Mouse (Mus musculus) embryonic facial prominence, embryonic 15.5 days (tissue): Measurements from ENCODE around the gene Tbc1d23. TPM values are rescaled to one million over a fixed set of nuclear protein-coding genes. Genes with fewer than 3 reads are reported as not detected.
A peak's percentile ranks its signal among the peaks of the same experiment; 100 is the strongest.
"Not testable (repeated sequence)": the region's sequence is repeated elsewhere in the genome, so short reads cannot be mapped to it uniquely, and the experiment has no call there.

ENCODE experiments used
- ATAC-seq: fragments of 200-750 bp; cut with Nextera tagmentation; 2 replicates; pipeline ENCODE4 v1.8.0; 2017; ENCODE audit warnings: low read depth, moderate TSS enrichment; ENCODE audit not compliant: insufficient number of reproducible peaks, low FRiP score, low TSS enrichment
- H3K27ac ChIP-seq: fragments of 300-500 bp; sonication (generic); replicated peaks from 2 replicates; pipeline ENCODE4 v1.5.1; 2015; ENCODE audit warnings: mild to moderate bottlenecking, inconsistent platforms
- H3K27me3 ChIP-seq: fragments of 300-500 bp; sonication (generic); 2 replicates; pipeline ENCODE4 v1.6.1; 2015; ENCODE audit warnings: inconsistent platforms
- H3K36me3 ChIP-seq: fragments of 300-500 bp; sonication (generic); 2 replicates; pipeline ENCODE4 v1.6.1; 2015; ENCODE audit warnings: mild to moderate bottlenecking, inconsistent platforms
- H3K4me1 ChIP-seq: fragments of 300-500 bp; sonication (generic); 2 replicates; pipeline ENCODE4 v1.6.1; 2015; ENCODE audit warnings: inconsistent platforms
- H3K4me2 ChIP-seq: fragments of 300-500 bp; sonication (generic); replicated peaks from 2 replicates; pipeline ENCODE4 v1.6.1; 2015; ENCODE audit warnings: mild to moderate bottlenecking, inconsistent platforms
- H3K4me3 ChIP-seq: fragments of 300-500 bp; sonication (generic); replicated peaks from 2 replicates; pipeline ENCODE4 v1.5.1; 2015; ENCODE audit warnings: mild to moderate bottlenecking, inconsistent platforms
- H3K9ac ChIP-seq: fragments of 300-500 bp; sonication (generic); 2 replicates; pipeline ENCODE4 v1.6.1; 2015; ENCODE audit warnings: inconsistent platforms
- H3K9me3 ChIP-seq: fragments of 300-500 bp; sonication (generic); replicated peaks from 2 replicates; pipeline ENCODE4 v1.6.1; 2016; ENCODE audit warnings: inconsistent platforms
- WGBS: fragments of 180-500 bp; shearing (Covaris S2); methylation state at CpG from one replicate; pipeline ENCODE4 v1.1.7; 2015; 5-methylcytosine and 5-hydroxymethylcytosine counted together
- polyA plus RNA-seq: library from polyadenylated mRNA; unstranded; fragments of >200 nt; fragmentation: Nextera tagmentation; extraction: Ambion mirVana; gene quantifications from 2 replicates; pipeline ENCODE4 v1.2.1, GENCODE M21; 2015

The Tbc1d23 gene
- polyA plus RNA-seq, 1 experiment from 2014 or later: 33.9 TPM

- Histone ChIP-seq H3K9ac (no peak overlapping the region), H3K4me1 (no peaks in the 10 kb centered on the region), H3K27me3 (no peaks in the 10 kb centered on the region), H3K9me3 (no peaks in the 10 kb centered on the region), H3K36me3 (no peaks in the 10 kb centered on the region), H3K27ac (no peak overlapping the region), H3K4me3 (no peak overlapping the region), H3K4me2 (no peak overlapping the region)
- 83% methylated on average over 4 of the region's 4 CpGs for WGBS
- ATAC-seq: no peak
These were observed 19.7 kb upstream of the Tbc1d23 start for GRCm38 (mm10) chr16:57250991-57251390.

GRCm38 (mm10) chr16:57247464-57247863 is 16.2 kb upstream of the Tbc1d23 start:
- H3K27me3 ChIP-seq: no peaks in the 10 kb centered on the region
- H3K4me2 ChIP-seq: no peak overlapping the region
- 94% methylated on average over 4 of the region's 4 CpGs for WGBS
- no peaks in the 10 kb centered on the region for H3K4me1 ChIP-seq
- H3K4me3 ChIP-seq: no peak overlapping the region
- no peak overlapping the region for H3K9ac ChIP-seq
- no peak overlapping the region for H3K27ac ChIP-seq
- H3K9me3 ChIP-seq: no peaks in the 10 kb centered on the region
- no peak for ATAC-seq
- no peaks in the 10 kb centered on the region for H3K36me3 ChIP-seq

DNA sequence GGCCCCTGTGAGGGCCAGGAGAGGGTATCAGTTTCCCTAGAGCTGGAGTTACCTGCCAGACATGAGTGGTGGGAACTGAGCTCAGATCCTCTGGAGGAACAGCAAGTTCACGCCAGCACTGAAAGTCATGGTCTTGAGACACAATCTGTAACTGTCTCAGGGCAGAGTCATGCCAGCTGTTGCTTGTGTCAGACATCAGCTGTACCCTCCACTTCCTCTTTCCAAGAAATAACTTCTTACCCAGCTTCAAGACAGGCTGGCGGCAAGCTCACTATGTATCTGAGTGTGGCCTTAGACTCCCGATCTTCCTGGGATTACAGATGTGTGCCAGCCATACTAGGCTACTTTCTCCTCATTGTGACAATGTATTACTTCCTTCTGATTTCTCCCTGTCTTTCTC is 15.3 kb upstream of the Tbc1d23 start:
- H3K9me3 ChIP-seq: no peaks in the 10 kb centered on the region
- H3K27me3 ChIP-seq: no peaks in the 10 kb centered on the region
- WGBS: 89% methylated on average over 3 of the region's 3 CpGs
- no peak overlapping the region for H3K4me2 ChIP-seq
- no peaks in the 10 kb centered on the region for H3K36me3 ChIP-seq
- no peaks in the 10 kb centered on the region for H3K4me1 ChIP-seq
- H3K4me3 ChIP-seq: no peak overlapping the region
- no peak overlapping the region for H3K9ac ChIP-seq
- no peak overlapping the region for H3K27ac ChIP-seq
- no peak for ATAC-seq

DNA sequence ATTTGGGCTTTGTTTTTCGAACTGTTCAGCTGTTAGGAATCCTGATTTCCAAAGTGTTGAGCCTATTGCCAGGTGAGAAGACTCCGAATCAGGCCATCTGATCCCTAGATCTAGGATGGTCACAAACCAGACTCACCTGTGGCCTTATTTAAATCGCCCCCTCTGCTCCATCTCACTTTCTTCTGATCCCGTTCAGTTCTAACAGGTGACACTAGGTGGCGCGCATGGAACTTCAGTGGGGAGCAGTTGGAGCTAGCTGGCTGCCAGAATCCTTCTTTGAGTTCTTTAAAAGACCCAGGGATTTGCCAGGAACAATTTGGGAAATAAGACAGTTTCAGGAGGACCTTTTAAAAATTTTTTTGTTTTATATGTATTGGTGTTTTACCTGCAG is 12.5 kb upstream of the Tbc1d23 start:
- Histone ChIP-seq H3K27me3 (no peaks in the 10 kb centered on the region), H3K9me3 (no peaks in the 10 kb centered on the region), H3K27ac (peak overlapping the region; percentile 48), H3K4me3 (no peak overlapping the region), H3K4me1 (no peaks in the 10 kb centered on the region), H3K4me2 (0 out of 2 replicates have a peak overlapping the region, but pooled peaks have one; percentile 6), H3K9ac (no peak overlapping the region), H3K36me3 (no peaks in the 10 kb centered on the region)
- WGBS: 7% methylated on average over 6 of the region's 6 CpGs
- ATAC-seq: peak; percentile 44; the same call in 1 of the 2 replicates

- 0 out of 2 replicates have a peak overlapping the region, but pooled peaks have one; percentile 6 for H3K4me2 ChIP-seq
- peak overlapping the region; percentile 48 for H3K27ac ChIP-seq
- H3K9me3 ChIP-seq: no peaks in the 10 kb centered on the region
- no peaks in the 10 kb centered on the region for H3K27me3 ChIP-seq
- peak; percentile 80 for ATAC-seq
- H3K4me3 ChIP-seq: no peak overlapping the region
- WGBS: 22% methylated on average over 10 of the region's 10 CpGs
- no peaks in the 10 kb centered on the region for H3K4me1 ChIP-seq
- H3K36me3 ChIP-seq: no peaks in the 10 kb centered on the region
- no peak overlapping the region for H3K9ac ChIP-seq
These were observed 12.0 kb upstream of the Tbc1d23 start for GRCm38 (mm10) chr16:57243205-57243857.

DNA sequence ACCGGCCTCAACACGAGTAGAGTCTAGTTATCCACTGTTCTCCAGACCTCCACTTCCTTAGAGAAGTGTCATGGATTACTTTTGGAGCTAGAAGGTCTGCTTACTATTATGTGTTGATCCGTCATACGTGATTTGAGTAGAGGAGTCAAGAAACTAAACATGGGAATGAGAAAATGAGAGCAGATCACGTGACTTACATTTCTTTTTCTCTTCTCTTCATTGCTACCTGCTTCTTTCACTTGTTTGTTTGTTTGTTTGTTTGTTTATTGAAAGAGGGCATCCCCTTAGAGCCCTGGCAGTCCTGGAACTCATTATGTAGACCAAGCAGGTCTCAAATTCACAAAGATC is 11.5 kb upstream of the Tbc1d23 start:
- Histone ChIP-seq H3K4me1 (no peaks in the 10 kb centered on the region), H3K4me3 (no peak overlapping the region), H3K36me3 (no peaks in the 10 kb centered on the region), H3K9ac (no peak overlapping the region), H3K27me3 (no peaks in the 10 kb centered on the region), H3K27ac (0 out of 2 replicates have a peak overlapping the region, but pooled peaks have one; percentile 48), H3K4me2 (no peak overlapping the region), H3K9me3 (no peaks in the 10 kb centered on the region)
- no peak for ATAC-seq
- 51% methylated on average over 5 of the region's 5 CpGs for WGBS

GRCm38 (mm10) chr16:57235871-57236510 is 4.7 kb upstream of the Tbc1d23 start:
- ATAC-seq: no peak
- Histone ChIP-seq H3K9me3 (no peaks in the 10 kb centered on the region), H3K27ac (no peak overlapping the region), H3K4me1 (no peaks in the 10 kb centered on the region), H3K36me3 (no peaks in the 10 kb centered on the region), H3K4me3 (no peak overlapping the region), H3K27me3 (no peaks in the 10 kb centered on the region), H3K9ac (no peak overlapping the region), H3K4me2 (no peak overlapping the region)
- WGBS: 24% methylated on average over 7 of the region's 7 CpGs

DNA sequence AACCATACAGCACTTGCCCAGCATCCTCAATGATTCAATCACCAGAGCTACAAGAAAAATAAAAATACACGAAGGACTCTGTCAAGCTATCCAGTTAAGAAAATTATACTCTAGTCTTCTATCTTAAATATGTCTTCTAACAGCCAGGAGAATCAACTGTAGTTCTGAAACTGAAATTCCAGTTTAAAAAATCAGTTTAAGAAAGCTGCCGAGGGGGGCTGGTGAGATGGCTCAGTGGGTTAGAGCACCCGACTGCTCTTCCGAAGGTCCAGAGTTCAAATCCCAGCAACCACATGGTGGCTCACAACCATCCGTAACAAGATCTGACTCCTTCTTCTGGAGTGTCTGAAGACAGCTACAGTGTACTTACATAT is 620 bp upstream of the Tbc1d23 start:
- not testable (repeated sequence) for H3K4me1 ChIP-seq, ATAC-seq, H3K36me3 ChIP-seq, H3K9me3 ChIP-seq, H3K27me3 ChIP-seq, H3K9ac ChIP-seq
- Histone ChIP-seq H3K4me3 (peak overlapping the region; percentile 94), H3K4me2 (peak overlapping the region; percentile 60), H3K27ac (0 out of 2 replicates have a peak overlapping the region, but pooled peaks have one; percentile 88)
- WGBS: 60% methylated on average over 4 of the region's 5 CpGs

GRCm38 (mm10) chr16:57226444-57226843 is 4.9 kb downstream of the Tbc1d23 start:
- H3K4me2 ChIP-seq: no peak overlapping the region
- no peaks in the 10 kb centered on the region for H3K9me3 ChIP-seq
- no peak overlapping the region for H3K27ac ChIP-seq
- 79% methylated on average over 5 of the region's 5 CpGs for WGBS
- H3K4me1 ChIP-seq: peaks cover 8% of the 10 kb centered on the region
- H3K9ac ChIP-seq: no peak overlapping the region
- H3K4me3 ChIP-seq: no peak overlapping the region
- no peak for ATAC-seq
- H3K36me3 ChIP-seq: peaks cover under 1% of the 10 kb centered on the region; the same call in 1 of the 2 replicates
- no peaks in the 10 kb centered on the region for H3K27me3 ChIP-seq

GRCm38 (mm10) chr16:57220361-57220760 is 10.9 kb downstream of the Tbc1d23 start:
- H3K9ac ChIP-seq: no peak overlapping the region
- no peak for ATAC-seq
- no peaks in the 10 kb centered on the region for H3K27me3 ChIP-seq
- no peaks in the 10 kb centered on the region for H3K9me3 ChIP-seq
- no peaks in the 10 kb centered on the region for H3K4me1 ChIP-seq
- peaks cover 26% of the 10 kb centered on the region; the same call in 1 of the 2 replicates for H3K36me3 ChIP-seq
- no peak overlapping the region for H3K4me3 ChIP-seq
- H3K4me2 ChIP-seq: no peak overlapping the region
- no peak overlapping the region for H3K27ac ChIP-seq
- 95% methylated on average over 6 of the region's 6 CpGs for WGBS

GRCm38 (mm10) chr16:57215957-57216356 is 15.3 kb downstream of the Tbc1d23 start:
- ATAC-seq: no peak
- no peaks in the 10 kb centered on the region for H3K9me3 ChIP-seq
- no peak overlapping the region for H3K4me3 ChIP-seq
- H3K9ac ChIP-seq: no peak overlapping the region
- H3K27ac ChIP-seq: no peak overlapping the region
- no peaks in the 10 kb centered on the region for H3K4me1 ChIP-seq
- no peaks in the 10 kb centered on the region for H3K27me3 ChIP-seq
- peaks cover 42% of the 10 kb centered on the region for H3K36me3 ChIP-seq
- no peak overlapping the region for H3K4me2 ChIP-seq

- WGBS: 90% methylated on average over 2 of the region's 2 CpGs
- H3K9me3 ChIP-seq: no peaks in the 10 kb centered on the region
These were observed 20.3 kb downstream of the Tbc1d23 start for GRCm38 (mm10) chr16:57211037-57211436.

More at GRCm38 (mm10) chr16:57211037-57211436, 20.3 kb downstream of the Tbc1d23 start:
- no peak overlapping the region for H3K27ac ChIP-seq
- no peak overlapping the region for H3K4me3 ChIP-seq
- ATAC-seq: no peak
- no peaks in the 10 kb centered on the region for H3K4me1 ChIP-seq
- H3K27me3 ChIP-seq: no peaks in the 10 kb centered on the region
- H3K36me3 ChIP-seq: peaks cover 32% of the 10 kb centered on the region
- no peak overlapping the region for H3K4me2 ChIP-seq
- no peak overlapping the region for H3K9ac ChIP-seq
